Mouse (Mus musculus): ENCODE data around the gene Mllt3.
"Not testable (repeated sequence)": the region's sequence is repeated elsewhere in the genome, so short reads cannot be mapped to it uniquely, and the experiment has no call there.

- not testable (repeated sequence) for TF ChIP-seq CTCF (conservative IDR thresholded peaks at IDR 0.05; ENCODE audit: low read length); POU5F1 (IDR thresholded peaks at IDR 0.05; ENCODE audit: borderline replicate concordance, low read length); NANOG (IDR thresholded peaks at IDR 0.05; ENCODE audit: borderline replicate concordance, low read length)
Observed at GRCm38 (mm10) chr4:87964890-87965289, 68.3 kb downstream of the Mllt3 start.
